Mouse (Mus musculus) lung, postnatal 25 days (tissue): ENCODE data around the gene E130309D02Rik.

Experiments used
- DNase-seq: peaks from one replicate; pipeline ENCODE4 v3.0.0; 2022; ENCODE audit warnings: low spot score

E130309D02Rik gene

GRCm38 (mm10) chr5:143314730-143315513, at the start of gene E130309D02Rik:
E130309D02Rik (minus strand) TSS chr5:143315360.
- peak; percentile 85 for DNase-seq

GRCm38 (mm10) chr5:143363678-143364615, 48.8 kb upstream of the E130309D02Rik start:
- no peak for DNase-seq

- no peak for DNase-seq
These were observed 46.3 kb upstream of the E130309D02Rik start for GRCm38 (mm10) chr5:143361428-143361827.

GRCm38 (mm10) chr5:143360000-143360399, 44.8 kb upstream of the E130309D02Rik start:
- no peak for DNase-seq

- DNase-seq, result no peak
These were observed 44.1 kb upstream of the E130309D02Rik start for GRCm38 (mm10) chr5:143359263-143359662.

GRCm38 (mm10) chr5:143357564-143357963, 42.4 kb upstream of the E130309D02Rik start:
- DNase-seq, result no peak

- no peak for DNase-seq
These were observed 41.7 kb upstream of the E130309D02Rik start, which contains the start of gene Grid2ip for GRCm38 (mm10) chr5:143356686-143357388. Grid2ip (plus strand) TSS chr5:143357338.

GRCm38 (mm10) chr5:143356017-143356416, 40.9 kb upstream of the E130309D02Rik start:
- no peak for DNase-seq

- DNase-seq, result no peak
These were observed 31.2 kb upstream of the E130309D02Rik start for GRCm38 (mm10) chr5:143346367-143346766.

- DNase-seq, result no peak
These were observed 24.4 kb upstream of the E130309D02Rik start for GRCm38 (mm10) chr5:143339603-143340002.

- no peak for DNase-seq
These were observed 21.4 kb upstream of the E130309D02Rik start for GRCm38 (mm10) chr5:143336559-143336958.

- DNase-seq, result no peak
These were observed 19.9 kb upstream of the E130309D02Rik start for GRCm38 (mm10) chr5:143335089-143335460.

GRCm38 (mm10) chr5:143334418-143335088, 19.4 kb upstream of the E130309D02Rik start:
- DNase-seq, result no peak

- peak; percentile 70 for DNase-seq
These were observed 18.7 kb upstream of the E130309D02Rik start for GRCm38 (mm10) chr5:143333872-143334271.

- DNase-seq, result peak; percentile 89
These were observed 13.7 kb upstream of the E130309D02Rik start, which contains the start of gene Zdhhc4 for GRCm38 (mm10) chr5:143328690-143329495. Zdhhc4 (minus strand) TSS chr5:143329256.

GRCm38 (mm10) chr5:143317288-143317610, 2.1 kb upstream of the E130309D02Rik start:
- DNase-seq, result no peak

- no peak for DNase-seq
These were observed 1.6 kb upstream of the E130309D02Rik start for GRCm38 (mm10) chr5:143316605-143317287.

GRCm38 (mm10) chr5:143315514-143315888, 341 bp upstream of the E130309D02Rik start:
- DNase-seq, result no peak

- DNase-seq, result no peak
These were observed 904 bp downstream of the E130309D02Rik start for GRCm38 (mm10) chr5:143314183-143314729.

GRCm38 (mm10) chr5:143311886-143312285, 3.3 kb downstream of the E130309D02Rik start:
- peak; percentile 72 for DNase-seq
